In genomic region chr16:54440932-54441331, GRCm38 (mm10) we compare ENCODE assay signal across 18 mouse cellular contexts.
A peak's percentile ranks its signal among the peaks of the same experiment; 100 is the strongest.
DNase-seq lines count a peak whose midpoint lies in the region.
"Had no signal": no experiment of that assay in that cellular context is flagged by ENCODE, and none has a peak within 500 bp of the region (broad histone marks: within the 10 kb centered on the region; RNA-seq: fewer than 3 reads in every experiment).

No protein-coding gene starts in this region.

- intact Hi-C loops in left cerebral cortex, postnatal 10 days (cut with DNase I): loop anchor here (2.0 kb wide), 1 partner anchor 26 kb away; no protein-coding TSS in a partner anchor
- intact Hi-C loops in left cerebral cortex, postnatal 14 days (cut with DNase I): no loop called here

- peak; percentile 15 to 54 for DNase-seq in frontal cortex, adult 2 months (ENCODE audit: extremely low spot score in 1 of 2, low spot score in 1 of 2)
- DNase-seq in frontal cortex, postnatal 10 days (ENCODE audit: low spot score in 2 of 2): no peak
- DNase-seq in left cerebral cortex, adult 18-20 months (ENCODE audit: low spot score in 2 of 2): peak; percentile 2 to 20
- DNase-seq in left cerebral cortex, postnatal 10 days (ENCODE audit: extremely low spot score in 1 of 2, low spot score in 2 of 2): no peak
- DNase-seq in brain, adult 2 months (ENCODE audit: low read depth, low spot score): peak; percentile 69
- peak; percentile 3 for DNase-seq in left cerebral cortex, postnatal 14 days (ENCODE audit: low spot score in 2 of 2)
- DNase-seq in embryo, embryonic 11 days: no peak
- no peak for DNase-seq in lung, postnatal 14 days
- DNase-seq: adrenal gland, postnatal 10 days; adrenal gland, postnatal 36 days; B cell, adult 2 months; cerebellum, adult 11 months; cerebellum, adult 2 months; cerebellum, adult 9-11 months; cerebellum, postnatal 36 days; gastrocnemius, postnatal 10 days; gastrocnemius, postnatal 36 days; heart, adult 11 months had no signal

Comparison
In these comparisons a context has a peak if more than half of its experiments do, and no peak if none do; other contexts are left out.
1. DNase-seq: peak in frontal cortex, adult 2 months (2 of 2), left cerebral cortex, adult 18-20 months (2 of 2), brain, adult 2 months (single experiment) and left cerebral cortex, postnatal 14 days (2 of 2); none in frontal cortex, postnatal 10 days (0 of 2), left cerebral cortex, postnatal 10 days (0 of 2), embryo, embryonic 11 days (single experiment) and lung, postnatal 14 days (single experiment).